Mouse (Mus musculus): ENCODE results near the gene Pink1. TPM values are rescaled to one million over a fixed set of nuclear protein-coding genes. Genes with fewer than 3 reads are reported as not detected.

The Pink1 gene
- polyA plus RNA-seq, 1 experiment from 2014 or later = 21.6 TPM

DNA sequence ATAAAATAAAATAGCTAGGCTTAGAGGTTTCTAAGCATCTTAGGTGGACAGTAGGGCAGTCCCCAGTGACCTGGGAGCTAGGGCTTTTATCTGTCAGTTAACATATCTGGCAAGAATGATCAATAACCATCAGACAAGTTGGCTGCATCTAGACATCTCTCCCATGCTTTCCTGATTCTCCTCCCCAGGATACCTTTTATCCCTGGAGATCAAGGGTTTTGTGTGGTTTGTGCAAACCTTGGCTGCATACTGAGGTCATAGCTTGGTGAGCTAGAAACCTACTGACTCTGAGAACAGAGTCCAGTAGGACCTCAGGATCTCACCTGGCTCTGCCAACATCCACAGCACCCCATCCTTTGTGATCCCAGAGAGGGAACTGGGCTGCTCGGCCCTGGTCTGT, 21.2 kb upstream of the Pink1 start:
- ATAC-seq (ENCODE audit: low FRiP score) (no peak), DNase-seq (ENCODE audit: low spot score, missing footprints) (no peak)
- no peak overlapping the region for H3K27ac ChIP-seq (ENCODE audit: low read depth, low read length)
- H3K36me3 ChIP-seq (ENCODE audit: control insufficient read depth, insufficient read depth, low read length) = no peaks in the 10 kb centered on the region
- no peak overlapping the region for H3K4me2 ChIP-seq
- no peaks in the 10 kb centered on the region for H3K27me3 ChIP-seq (ENCODE audit: control insufficient read depth, insufficient read depth, low read length)
- no peaks in the 10 kb centered on the region for H3K9me3 ChIP-seq (ENCODE audit: control insufficient read depth, low read length)
- no peaks in the 10 kb centered on the region for H3K4me1 ChIP-seq (ENCODE audit: control insufficient read depth, insufficient read depth, low read length)
- no peak overlapping the region for H3K4me3 ChIP-seq (ENCODE audit: low read depth, low read length)
- WGBS = 74% methylated on average over 1 of the region's 1 CpGs
- H3K9ac ChIP-seq (ENCODE audit: low read length) = no peak overlapping the region

DNA sequence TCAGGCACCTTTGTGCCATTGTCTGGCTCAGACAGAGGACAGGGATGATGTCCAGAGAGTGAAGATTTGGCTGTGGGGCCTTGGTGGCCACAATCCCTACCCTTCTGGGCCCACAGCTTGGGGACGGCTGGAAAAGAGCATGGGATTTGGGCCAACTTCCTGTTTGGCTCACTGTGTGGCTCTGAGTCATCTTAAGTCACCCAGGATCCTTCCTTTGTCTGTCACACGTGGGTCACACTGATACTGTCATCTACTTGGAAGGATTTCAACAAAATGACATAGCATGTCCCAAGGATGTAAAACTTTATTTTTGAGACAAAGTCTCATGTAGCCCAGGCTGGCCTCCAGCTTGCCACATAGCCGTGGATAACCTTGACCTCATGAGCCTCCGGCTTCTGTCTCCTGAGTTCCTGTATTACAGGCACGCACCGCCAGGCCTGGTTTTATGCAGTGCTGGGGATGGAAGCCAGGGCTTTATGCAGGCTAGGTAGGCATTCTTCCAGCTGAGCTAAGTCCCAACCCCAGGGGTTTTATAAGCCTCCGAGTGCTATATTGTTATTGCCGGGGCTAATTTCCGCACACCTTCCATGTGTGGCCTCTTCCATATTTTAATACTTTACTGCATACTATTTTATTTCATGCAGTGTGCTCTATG, 18.9 kb upstream of the Pink1 start:
- no peaks in the 10 kb centered on the region for H3K4me1 ChIP-seq (ENCODE audit: control insufficient read depth, insufficient read depth, low read length)
- no peaks in the 10 kb centered on the region for H3K9me3 ChIP-seq (ENCODE audit: control insufficient read depth, low read length)
- H3K4me2 ChIP-seq = no peak overlapping the region
- no peak overlapping the region for H3K9ac ChIP-seq (ENCODE audit: low read length)
- no peak overlapping the region for H3K4me3 ChIP-seq (ENCODE audit: low read depth, low read length)
- DNase-seq (ENCODE audit: low spot score, missing footprints) = no peak
- H3K27ac ChIP-seq (ENCODE audit: low read depth, low read length) = no peak overlapping the region
- no peaks in the 10 kb centered on the region for H3K36me3 ChIP-seq (ENCODE audit: control insufficient read depth, insufficient read depth, low read length)
- WGBS = 84% methylated on average over 9 of the region's 9 CpGs
- no peak for ATAC-seq (ENCODE audit: low FRiP score)
- no peaks in the 10 kb centered on the region for H3K27me3 ChIP-seq (ENCODE audit: control insufficient read depth, insufficient read depth, low read length)

DNA sequence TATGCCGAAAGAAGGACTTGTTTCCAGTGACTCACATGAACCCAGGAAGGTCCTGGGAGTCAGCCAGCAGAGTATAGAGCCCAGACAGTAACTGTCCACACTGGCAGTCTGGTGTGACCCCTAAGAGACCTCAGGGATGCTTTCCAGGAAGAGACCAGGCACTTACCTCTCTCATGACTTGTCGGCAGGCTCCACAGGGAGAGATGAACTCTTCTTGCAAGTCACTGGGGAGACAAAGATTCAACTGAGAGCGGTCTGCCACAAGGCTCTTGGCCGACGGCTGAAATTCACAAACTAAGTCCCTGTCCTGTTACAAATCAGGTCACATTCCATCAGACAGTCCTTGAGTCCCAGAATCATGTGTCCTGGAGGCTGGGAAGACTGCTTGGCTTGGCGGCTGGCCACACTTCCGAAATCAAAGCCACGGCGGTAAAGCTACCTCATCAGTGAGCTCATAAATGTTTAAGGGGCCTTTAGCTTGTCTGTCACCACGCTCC, 17.3 kb upstream of the Pink1 start:
- no peaks in the 10 kb centered on the region for H3K4me1 ChIP-seq (ENCODE audit: control insufficient read depth, insufficient read depth, low read length)
- DNase-seq (ENCODE audit: low spot score, missing footprints) (peak; percentile 57), ATAC-seq (ENCODE audit: low FRiP score) (no peak)
- no peaks in the 10 kb centered on the region for H3K36me3 ChIP-seq (ENCODE audit: control insufficient read depth, insufficient read depth, low read length)
- no peak overlapping the region for H3K4me2 ChIP-seq
- H3K27ac ChIP-seq (ENCODE audit: low read depth, low read length) = no peak overlapping the region
- no peaks in the 10 kb centered on the region for H3K9me3 ChIP-seq (ENCODE audit: control insufficient read depth, low read length)
- no peak overlapping the region for H3K4me3 ChIP-seq (ENCODE audit: low read depth, low read length)
- no peaks in the 10 kb centered on the region for H3K27me3 ChIP-seq (ENCODE audit: control insufficient read depth, insufficient read depth, low read length)
- 90% methylated on average over 10 of the region's 10 CpGs for WGBS
- H3K9ac ChIP-seq (ENCODE audit: low read length) = no peak overlapping the region

DNA sequence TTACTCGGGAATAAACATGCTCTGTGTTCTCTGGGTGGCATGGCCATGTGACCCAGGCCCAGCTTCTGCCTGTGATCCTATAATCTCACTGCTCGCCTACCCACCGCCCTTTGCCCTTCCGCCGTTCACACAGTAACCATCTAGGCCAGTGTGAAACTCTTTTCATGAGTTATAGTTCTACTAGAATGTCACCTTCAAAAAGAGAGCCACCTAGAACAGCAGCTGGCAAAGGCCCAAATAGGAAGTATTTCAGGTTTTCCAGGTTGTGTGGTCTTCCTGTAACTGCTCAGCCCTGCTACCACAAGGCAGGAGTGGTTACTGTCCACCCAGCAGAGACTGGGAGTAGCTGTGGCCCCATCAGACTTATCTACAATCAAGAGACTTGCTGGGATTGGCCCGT, 16.7 kb upstream of the Pink1 start:
- Histone ChIP-seq H3K36me3 (ENCODE audit: control insufficient read depth, insufficient read depth, low read length) (no peaks in the 10 kb centered on the region), H3K9me3 (ENCODE audit: control insufficient read depth, low read length) (no peaks in the 10 kb centered on the region), H3K9ac (ENCODE audit: low read length) (no peak overlapping the region), H3K4me2 (no peak overlapping the region), H3K27ac (ENCODE audit: low read depth, low read length) (no peak overlapping the region), H3K4me3 (ENCODE audit: low read depth, low read length) (no peak overlapping the region), H3K4me1 (ENCODE audit: control insufficient read depth, insufficient read depth, low read length) (no peaks in the 10 kb centered on the region), H3K27me3 (ENCODE audit: control insufficient read depth, insufficient read depth, low read length) (no peaks in the 10 kb centered on the region)
- WGBS = 79% methylated on average over 6 of the region's 6 CpGs
- DNase-seq (ENCODE audit: low spot score, missing footprints) = peak; percentile 26
- no peak for ATAC-seq (ENCODE audit: low FRiP score)

DNA sequence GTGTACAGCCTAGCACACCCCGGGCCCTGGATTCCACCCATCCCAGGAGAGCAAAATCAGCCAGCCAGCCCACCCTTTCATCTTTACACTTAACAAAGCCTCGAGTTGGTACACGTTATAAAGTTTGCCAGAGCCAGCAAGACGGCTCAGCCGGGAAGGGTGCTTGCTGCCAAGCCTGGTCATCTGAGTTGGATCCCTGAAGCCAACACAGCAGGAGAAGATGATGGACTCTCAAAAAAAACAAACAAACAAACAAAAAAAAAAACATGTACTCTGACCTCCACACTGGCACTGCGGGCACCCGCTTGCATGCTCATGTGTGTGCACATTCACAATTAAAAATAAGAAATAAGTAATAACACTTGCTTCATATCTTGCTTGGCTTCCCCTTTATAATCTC, 15.9 kb upstream of the Pink1 start:
- H3K4me3 ChIP-seq (ENCODE audit: low read depth, low read length) = no peak overlapping the region
- no peaks in the 10 kb centered on the region for H3K36me3 ChIP-seq (ENCODE audit: control insufficient read depth, insufficient read depth, low read length)
- no peaks in the 10 kb centered on the region for H3K27me3 ChIP-seq (ENCODE audit: control insufficient read depth, insufficient read depth, low read length)
- WGBS = 77% methylated on average over 7 of the region's 7 CpGs
- peak; percentile 31 for DNase-seq (ENCODE audit: low spot score, missing footprints)
- no peak overlapping the region for H3K27ac ChIP-seq (ENCODE audit: low read depth, low read length)
- no peaks in the 10 kb centered on the region for H3K4me1 ChIP-seq (ENCODE audit: control insufficient read depth, insufficient read depth, low read length)
- no peak for ATAC-seq (ENCODE audit: low FRiP score)
- no peak overlapping the region for H3K9ac ChIP-seq (ENCODE audit: low read length)
- no peak overlapping the region for H3K4me2 ChIP-seq
- no peaks in the 10 kb centered on the region for H3K9me3 ChIP-seq (ENCODE audit: control insufficient read depth, low read length)

DNA sequence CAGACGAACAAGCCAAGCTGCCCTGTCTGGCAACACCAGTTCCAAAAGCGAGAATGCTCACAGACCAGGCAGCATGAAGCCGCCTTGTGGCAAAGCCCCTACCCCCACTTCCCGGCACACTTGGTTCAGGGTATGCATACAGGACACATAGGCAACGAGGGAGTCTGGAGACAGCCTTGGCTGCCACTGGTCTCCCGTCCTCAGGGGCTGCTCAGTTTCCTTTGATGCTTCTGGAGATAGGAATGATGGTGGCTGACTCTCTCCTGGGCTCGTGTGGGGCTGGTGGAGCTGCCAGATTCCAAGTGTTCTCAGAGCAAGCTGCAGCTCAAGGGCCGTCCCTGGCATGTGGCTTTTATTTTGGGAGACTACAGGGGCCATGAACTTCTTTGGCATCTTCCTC, 15.3 kb upstream of the Pink1 start:
- Histone ChIP-seq H3K4me2 (no peak overlapping the region), H3K4me3 (ENCODE audit: low read depth, low read length) (no peak overlapping the region), H3K4me1 (ENCODE audit: control insufficient read depth, insufficient read depth, low read length) (no peaks in the 10 kb centered on the region), H3K27ac (ENCODE audit: low read depth, low read length) (no peak overlapping the region), H3K9ac (ENCODE audit: low read length) (no peak overlapping the region), H3K27me3 (ENCODE audit: control insufficient read depth, insufficient read depth, low read length) (no peaks in the 10 kb centered on the region), H3K36me3 (ENCODE audit: control insufficient read depth, insufficient read depth, low read length) (no peaks in the 10 kb centered on the region), H3K9me3 (ENCODE audit: control insufficient read depth, low read length) (no peaks in the 10 kb centered on the region)
- peak; percentile 39 for DNase-seq (ENCODE audit: low spot score, missing footprints)
- WGBS = 67% methylated on average over 8 of the region's 8 CpGs
- ATAC-seq (ENCODE audit: low FRiP score) = no peak

DNA sequence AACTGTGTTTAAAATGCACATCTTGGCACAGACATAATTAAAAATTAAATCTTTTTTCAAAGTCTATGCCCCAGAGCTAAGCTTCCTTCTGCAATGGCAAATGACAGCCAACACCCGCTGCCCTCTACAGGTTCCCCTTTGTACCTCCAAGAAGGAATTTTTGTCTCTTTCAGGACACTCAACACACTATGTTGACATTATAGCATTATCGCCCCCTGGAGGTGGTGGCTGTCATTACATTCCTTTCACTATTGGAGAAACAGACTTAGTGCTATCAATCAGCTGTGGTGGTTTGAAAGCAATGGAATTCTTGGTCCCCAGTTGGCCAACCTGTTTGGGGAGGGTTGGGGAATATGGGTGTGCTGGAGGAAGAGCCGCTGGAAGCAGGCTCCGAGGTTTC, 13.9 kb upstream of the Pink1 start:
- peak; percentile 90 for DNase-seq (ENCODE audit: low spot score, missing footprints)
- no peaks in the 10 kb centered on the region for H3K27me3 ChIP-seq (ENCODE audit: control insufficient read depth, insufficient read depth, low read length)
- no peaks in the 10 kb centered on the region for H3K9me3 ChIP-seq (ENCODE audit: control insufficient read depth, low read length)
- no peak overlapping the region for H3K9ac ChIP-seq (ENCODE audit: low read length)
- ATAC-seq (ENCODE audit: low FRiP score) = no peak
- H3K36me3 ChIP-seq (ENCODE audit: control insufficient read depth, insufficient read depth, low read length) = no peaks in the 10 kb centered on the region
- WGBS = 37% methylated on average over 4 of the region's 4 CpGs
- H3K27ac ChIP-seq (ENCODE audit: low read depth, low read length) = no peak overlapping the region
- H3K4me2 ChIP-seq = no peak overlapping the region
- H3K4me3 ChIP-seq (ENCODE audit: low read depth, low read length) = no peak overlapping the region
- H3K4me1 ChIP-seq (ENCODE audit: control insufficient read depth, insufficient read depth, low read length) = no peaks in the 10 kb centered on the region

DNA sequence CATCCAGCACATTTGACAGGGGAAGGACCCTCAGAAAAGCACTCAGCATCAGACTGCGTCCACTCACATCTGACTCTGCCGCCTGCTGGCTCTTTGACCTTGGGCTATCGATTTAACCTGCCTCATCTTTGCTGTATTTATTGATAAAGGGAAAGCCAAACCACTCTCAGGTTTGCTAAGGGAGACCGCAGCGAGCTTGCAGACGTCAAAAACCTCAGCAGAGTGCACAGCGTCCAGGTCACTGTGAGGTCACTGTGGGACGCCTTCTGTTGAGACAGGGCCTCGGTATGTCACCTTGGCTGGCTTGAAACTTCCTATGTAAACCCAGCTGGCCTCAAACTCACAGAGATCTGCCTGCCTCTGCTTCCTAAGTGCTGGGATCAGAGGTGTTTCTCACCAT, 11.2 kb upstream of the Pink1 start:
- ATAC-seq (ENCODE audit: low FRiP score) (no peak), DNase-seq (ENCODE audit: low spot score, missing footprints) (peak; percentile 12)
- 77% methylated on average over 9 of the region's 9 CpGs for WGBS

DNA sequence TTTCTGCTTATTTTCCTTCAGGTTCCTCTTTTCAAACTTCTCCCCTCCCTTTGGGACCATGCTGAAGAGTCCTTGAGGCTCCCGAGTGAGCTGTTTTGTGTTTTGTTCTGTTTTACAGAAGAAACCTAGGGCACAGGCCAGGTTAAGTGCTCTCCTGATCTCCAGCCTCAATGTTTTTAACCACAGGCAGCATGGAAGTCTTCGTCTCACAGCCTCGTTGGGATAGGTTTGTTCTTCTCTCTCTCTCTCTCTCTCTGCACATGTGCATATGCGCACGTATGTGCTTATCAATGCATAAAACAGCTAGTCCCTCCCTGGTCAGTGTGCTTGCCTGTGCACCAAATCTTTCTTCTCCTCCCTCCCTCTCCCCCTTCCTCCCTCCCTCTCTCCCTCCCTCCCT, 10.8 kb upstream of the Pink1 start:
- H3K36me3 ChIP-seq (ENCODE audit: control insufficient read depth, insufficient read depth, low read length) = no peaks in the 10 kb centered on the region
- H3K4me3 ChIP-seq (ENCODE audit: low read depth, low read length) = no peak overlapping the region
- H3K27me3 ChIP-seq (ENCODE audit: control insufficient read depth, insufficient read depth, low read length) = no peaks in the 10 kb centered on the region
- ATAC-seq (ENCODE audit: low FRiP score) = no peak
- H3K9me3 ChIP-seq (ENCODE audit: control insufficient read depth, low read length) = no peaks in the 10 kb centered on the region
- H3K4me2 ChIP-seq = no peak overlapping the region
- no peak overlapping the region for H3K27ac ChIP-seq (ENCODE audit: low read depth, low read length)
- H3K4me1 ChIP-seq (ENCODE audit: control insufficient read depth, insufficient read depth, low read length) = no peaks in the 10 kb centered on the region
- 79% methylated on average over 5 of the region's 5 CpGs for WGBS
- no peak overlapping the region for H3K9ac ChIP-seq (ENCODE audit: low read length)
- no peak for DNase-seq (ENCODE audit: low spot score, missing footprints)

More for the DNA sequence above, 11.2 kb upstream of the Pink1 start:
- Histone ChIP-seq H3K9me3 (ENCODE audit: control insufficient read depth, low read length) (no peaks in the 10 kb centered on the region), H3K36me3 (ENCODE audit: control insufficient read depth, insufficient read depth, low read length) (no peaks in the 10 kb centered on the region), H3K4me2 (no peak overlapping the region), H3K4me3 (ENCODE audit: low read depth, low read length) (no peak overlapping the region), H3K9ac (ENCODE audit: low read length) (no peak overlapping the region), H3K27me3 (ENCODE audit: control insufficient read depth, insufficient read depth, low read length) (no peaks in the 10 kb centered on the region), H3K27ac (ENCODE audit: low read depth, low read length) (no peak overlapping the region), H3K4me1 (ENCODE audit: control insufficient read depth, insufficient read depth, low read length) (no peaks in the 10 kb centered on the region)
